Mouse (Mus musculus) thymus, adult 2 months (tissue): ENCODE results near the gene Gpatch2. TPM values are rescaled to one million over a fixed set of nuclear protein-coding genes. Genes with fewer than 3 reads are reported as not detected.

Experiments used
- DNase-seq: peaks from one replicate; pipeline ENCODE4 v3.0.0; 2021
- H3K27ac ChIP-seq: fragments of 200-500 bp; 2 replicates; pipeline ENCODE4 v1.5.1; 2012; ENCODE audit warnings: low read length, control low read depth; ENCODE audit not compliant: control insufficient read depth, insufficient read depth
- H3K27me3 ChIP-seq: fragments of 200-500 bp; 2 replicates; pipeline ENCODE4 v1.6.1; 2012; ENCODE audit warnings: mild to moderate bottlenecking, low read length, moderate library complexity, mixed read lengths; ENCODE audit not compliant: control insufficient read depth, insufficient read depth
- H3K36me3 ChIP-seq: fragments of 200-500 bp; 2 replicates; pipeline ENCODE4 v1.6.1; 2012; ENCODE audit warnings: mild to moderate bottlenecking, low read length, moderate library complexity; ENCODE audit not compliant: control insufficient read depth, insufficient read depth
- H3K4me1 ChIP-seq: fragments of 200-500 bp; replicated peaks from 2 replicates; pipeline ENCODE4 v1.6.1; 2012; ENCODE audit warnings: low read length; ENCODE audit not compliant: control insufficient read depth, insufficient read depth
- H3K4me3 ChIP-seq: fragments of 200-500 bp; 2 replicates; pipeline ENCODE4 v1.5.1; 2012; ENCODE audit warnings: mild to moderate bottlenecking, low read length, control low read depth, moderate library complexity; ENCODE audit not compliant: control insufficient read depth, insufficient read depth
- CTCF ChIP-seq: fragments of 200-500 bp; IDR thresholded peaks from 2 replicates; pipeline ENCODE4 v1.5.1; 2012; ENCODE audit warnings: mild to moderate bottlenecking, control low read depth, low read length, moderate library complexity, borderline replicate concordance; ENCODE audit not compliant: control insufficient read depth, poor library complexity, insufficient read depth; ENCODE audit errors: extremely low read depth
- POLR2A ChIP-seq: fragments of 200-500 bp; IDR thresholded peaks from 2 replicates; pipeline ENCODE4 v1.6.1; 2012; ENCODE audit warnings: mild to moderate bottlenecking, low read length, control low read depth, moderate library complexity; ENCODE audit not compliant: control insufficient read depth, poor library complexity, insufficient read depth; ENCODE audit errors: extremely low read depth
- WGBS: fragments of 180-500 bp; shearing (Covaris S2); methylation state at CpG from one replicate; pipeline ENCODE4 v1.1.7; 2018; 5-methylcytosine and 5-hydroxymethylcytosine counted together
- polyA plus RNA-seq: library from polyadenylated mRNA; depleted of rRNA; stranded (reverse); fragments of >200 nt; gene quantifications from 2 replicates; pipeline ENCODE4 v1.2.3, GENCODE M21; 2012

Gene Gpatch2
- polyA plus RNA-seq, 1 experiment: 13.0 TPM

- Histone ChIP-seq H3K36me3 (no peaks in the 10 kb centered on the region), H3K4me3 (no peak overlapping the region), H3K27ac (no peak overlapping the region), H3K27me3 (no peaks in the 10 kb centered on the region), H3K4me1 (no peaks in the 10 kb centered on the region)
- no peak for DNase-seq
- WGBS: 93% methylated on average over 5 of the region's 5 CpGs
- TF ChIP-seq POLR2A (no peak), CTCF (no peak)
These were observed 98.5 kb downstream of the Gpatch2 start for GRCm38 (mm10) chr1:187313763-187314162.

GRCm38 (mm10) chr1:187314516-187314915 lies 99.2 kb downstream of the Gpatch2 start:
- TF ChIP-seq POLR2A (no peak), CTCF (no peak)
- no peak overlapping the region for H3K4me3 ChIP-seq
- H3K27ac ChIP-seq: no peak overlapping the region
- DNase-seq: no peak
- no peaks in the 10 kb centered on the region for H3K27me3 ChIP-seq
- no peaks in the 10 kb centered on the region for H3K4me1 ChIP-seq
- H3K36me3 ChIP-seq: no peaks in the 10 kb centered on the region

- no peaks in the 10 kb centered on the region for H3K27me3 ChIP-seq
- H3K4me3 ChIP-seq: no peak overlapping the region
- DNase-seq: no peak
- 97% methylated on average over 2 of the region's 2 CpGs for WGBS
- H3K27ac ChIP-seq: no peak overlapping the region
- H3K36me3 ChIP-seq: no peaks in the 10 kb centered on the region
- no peak for TF ChIP-seq CTCF
- no peak for TF ChIP-seq POLR2A
- no peaks in the 10 kb centered on the region for H3K4me1 ChIP-seq
These were observed 100.5 kb downstream of the Gpatch2 start for GRCm38 (mm10) chr1:187315821-187316220.

GRCm38 (mm10) chr1:187316555-187316954 lies 101.2 kb downstream of the Gpatch2 start:
- no peak overlapping the region for H3K27ac ChIP-seq
- DNase-seq: no peak

GRCm38 (mm10) chr1:187321814-187322213 lies 106.5 kb downstream of the Gpatch2 start:
- WGBS: 91% methylated on average over 3 of the region's 3 CpGs
- no peak for DNase-seq
- Histone ChIP-seq H3K27ac (no peak overlapping the region), H3K4me3 (no peak overlapping the region), H3K36me3 (no peaks in the 10 kb centered on the region), H3K27me3 (no peaks in the 10 kb centered on the region), H3K4me1 (no peaks in the 10 kb centered on the region)
- TF ChIP-seq CTCF: no peak
- no peak for TF ChIP-seq POLR2A

More at GRCm38 (mm10) chr1:187316555-187316954, 101.2 kb downstream of the Gpatch2 start:
- Histone ChIP-seq H3K4me1 (no peaks in the 10 kb centered on the region), H3K36me3 (no peaks in the 10 kb centered on the region), H3K4me3 (no peak overlapping the region), H3K27me3 (no peaks in the 10 kb centered on the region)
- TF ChIP-seq CTCF (no peak), POLR2A (no peak)
- WGBS: 95% methylated on average over 8 of the region's 8 CpGs

- 95% methylated on average over 8 of the region's 8 CpGs for WGBS
- no peak for DNase-seq
- H3K4me1 ChIP-seq: no peaks in the 10 kb centered on the region
- no peaks in the 10 kb centered on the region for H3K27me3 ChIP-seq
- no peak overlapping the region for H3K27ac ChIP-seq
- no peak overlapping the region for H3K4me3 ChIP-seq
- no peaks in the 10 kb centered on the region for H3K36me3 ChIP-seq
- TF ChIP-seq POLR2A (no peak), CTCF (no peak)
These were observed 107.3 kb downstream of the Gpatch2 start for GRCm38 (mm10) chr1:187322505-187323208.

- H3K4me3 ChIP-seq: no peak overlapping the region
- no peak overlapping the region for H3K27ac ChIP-seq
- no peaks in the 10 kb centered on the region for H3K27me3 ChIP-seq
- TF ChIP-seq CTCF (no peak), POLR2A (no peak)
- H3K36me3 ChIP-seq: no peaks in the 10 kb centered on the region
- 100% methylated on average over 1 of the region's 1 CpGs for WGBS
- no peaks in the 10 kb centered on the region for H3K4me1 ChIP-seq
- no peak for DNase-seq
These were observed 107.9 kb downstream of the Gpatch2 start for GRCm38 (mm10) chr1:187323209-187323589.
